Mouse (Mus musculus) heart, postnatal 36 days (tissue): Measurements from ENCODE around the gene Enho. TPM values are rescaled to one million over a fixed set of nuclear protein-coding genes. Genes with fewer than 3 reads are reported as not detected.

Source experiments
- DNase-seq, 2 experiments: peaks; one replicate each; pipeline ENCODE4 v3.0.0; 2021 to 2022
- intact Hi-C: fragments of 180-260 bp; cut with DNase I; formaldehyde crosslinking; loops from one replicate; pipeline ENCODE4 v1.15.1; 2025
- total RNA-seq, 2 experiments: library from RNA; stranded (reverse); gene quantifications; 2 replicates each; pipeline ENCODE4 v1.2.3; 2021

Enho gene
- total RNA-seq, 2 experiments from 2014 or later = 9.1 to 9.9 TPM

DNA sequence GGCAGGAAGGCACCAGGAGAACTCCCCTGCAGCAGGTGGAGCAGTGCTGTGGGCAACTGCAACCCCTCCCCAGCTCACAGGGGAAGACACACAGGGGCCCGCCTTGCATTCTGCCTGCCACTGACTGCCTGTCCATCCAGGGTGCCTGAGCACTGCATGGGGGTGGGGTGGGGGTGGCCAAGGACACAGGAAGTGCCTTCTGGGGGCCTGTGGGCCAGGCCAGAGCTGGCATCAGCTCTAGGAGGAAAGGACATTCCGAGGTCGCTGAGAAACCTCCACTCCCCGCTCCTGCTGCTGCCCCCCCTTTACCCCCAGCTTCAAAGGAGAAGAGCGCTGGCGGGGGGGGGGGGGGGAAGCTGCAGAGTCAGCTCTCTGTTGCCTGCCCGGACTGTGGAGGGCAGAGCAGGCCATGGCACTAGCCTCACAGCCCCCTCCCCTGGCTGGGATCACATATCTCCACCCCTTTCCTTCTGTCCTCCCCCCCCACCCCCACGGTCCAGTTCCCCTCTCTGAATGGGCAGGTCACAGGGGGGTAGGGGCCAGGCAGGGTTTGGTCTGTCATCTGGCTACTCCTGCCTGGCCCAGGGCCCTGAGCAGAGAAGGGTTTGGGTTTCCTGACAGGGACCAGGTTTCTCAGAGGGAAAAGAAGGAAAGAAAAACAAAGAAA is 25.0 kb upstream of the Enho start:
- DNase-seq = no peak
- intact Hi-C loops = no loop called here

DNA sequence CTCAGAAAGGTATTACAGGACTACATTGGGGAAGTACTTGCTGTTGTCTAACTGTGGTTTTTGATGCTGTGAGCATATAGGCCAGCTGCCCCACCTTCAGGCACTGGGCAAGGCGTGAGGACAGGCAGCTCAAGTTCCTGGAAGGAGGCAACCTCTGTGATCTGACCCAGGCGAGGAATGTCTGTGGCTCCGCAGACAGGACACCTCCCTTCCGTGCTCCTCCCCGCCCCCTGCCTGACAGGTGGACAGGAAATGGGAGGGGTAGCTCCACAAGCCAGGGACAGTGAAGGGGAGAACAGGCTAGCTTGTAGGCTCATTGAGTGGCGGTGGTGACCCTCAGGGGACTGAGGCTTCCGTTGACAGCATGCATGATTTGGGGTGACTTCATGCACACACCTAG is 24.4 kb upstream of the Enho start:
- no peak for DNase-seq
- intact Hi-C loops = no loop called here

- intact Hi-C loops = no loop called here
- DNase-seq = no peak
These were observed 23.5 kb upstream of the Enho start for GRCm38 (mm10) chr4:41663614-41664013.

DNA sequence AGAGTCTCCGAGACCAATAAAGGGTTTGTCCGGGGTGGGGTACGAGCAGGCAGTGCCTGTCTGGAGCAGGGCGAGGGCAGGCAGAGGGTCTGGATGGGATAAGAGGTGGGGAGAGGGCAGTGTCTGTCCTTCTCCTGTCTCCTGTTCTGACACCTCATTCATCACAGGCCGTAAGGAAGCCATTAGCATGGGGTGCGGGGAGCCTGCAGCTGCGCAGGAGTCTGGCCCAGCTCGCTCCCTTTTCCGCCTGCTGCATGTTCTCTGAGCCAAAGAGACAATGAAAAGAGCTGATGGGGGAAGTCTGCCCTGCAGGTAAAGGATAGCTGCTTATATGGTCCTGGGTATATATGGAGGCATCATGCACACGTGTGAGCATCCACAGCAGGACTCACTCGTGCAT is 22.6 kb upstream of the Enho start:
- intact Hi-C loops = no loop called here
- DNase-seq = no peak

DNA sequence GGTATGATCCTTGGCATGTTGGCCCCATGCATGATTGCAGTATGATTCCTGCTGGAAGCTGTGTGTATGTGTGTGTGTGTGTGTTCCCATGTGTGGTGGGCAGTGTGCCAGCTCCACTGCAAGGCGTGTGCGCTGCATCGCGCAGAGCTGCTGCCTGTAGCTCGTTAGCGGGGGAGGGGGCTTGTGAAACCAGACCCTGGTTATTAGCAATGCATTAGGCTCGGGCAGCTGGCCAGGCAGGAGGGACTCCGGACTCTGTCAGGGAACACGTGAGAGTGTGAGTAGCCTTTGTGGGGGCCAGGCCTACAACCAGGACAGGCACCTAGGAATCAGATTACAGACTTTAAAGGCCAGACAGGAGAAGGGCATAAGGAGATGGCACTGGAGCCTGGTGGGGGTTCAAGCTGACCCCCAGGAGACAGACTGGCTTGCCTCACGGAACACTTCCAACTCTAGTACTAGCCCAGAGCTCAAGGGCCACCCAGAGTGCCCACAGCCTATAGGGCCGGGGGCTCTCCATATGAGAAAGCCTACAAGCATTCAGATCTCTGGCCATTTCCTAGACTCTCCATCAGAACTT is 20.8 kb upstream of the Enho start:
- intact Hi-C loops = no loop called here
- no peak for DNase-seq

DNA sequence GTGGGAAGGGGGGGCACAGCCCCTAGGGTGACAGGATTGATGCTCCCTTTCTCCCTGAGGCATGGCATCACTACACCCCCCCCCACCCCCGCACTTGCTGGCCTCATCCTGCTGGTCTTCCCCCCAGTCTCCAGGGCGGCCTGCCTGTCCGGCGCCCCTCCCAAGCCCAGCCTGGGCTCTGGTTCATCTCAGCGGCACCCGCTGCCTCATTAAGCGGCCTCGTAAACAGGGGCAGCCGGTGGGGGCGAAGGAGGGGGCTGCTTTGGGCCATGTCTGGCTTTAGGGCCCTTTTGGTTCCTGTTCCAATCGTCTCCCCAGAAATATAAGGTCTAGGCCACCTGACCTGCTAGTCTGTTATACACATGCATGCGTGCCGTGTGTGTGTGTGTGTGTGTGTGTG is 19.4 kb upstream of the Enho start:
- no peak for DNase-seq
- intact Hi-C loops = no loop called here

DNA sequence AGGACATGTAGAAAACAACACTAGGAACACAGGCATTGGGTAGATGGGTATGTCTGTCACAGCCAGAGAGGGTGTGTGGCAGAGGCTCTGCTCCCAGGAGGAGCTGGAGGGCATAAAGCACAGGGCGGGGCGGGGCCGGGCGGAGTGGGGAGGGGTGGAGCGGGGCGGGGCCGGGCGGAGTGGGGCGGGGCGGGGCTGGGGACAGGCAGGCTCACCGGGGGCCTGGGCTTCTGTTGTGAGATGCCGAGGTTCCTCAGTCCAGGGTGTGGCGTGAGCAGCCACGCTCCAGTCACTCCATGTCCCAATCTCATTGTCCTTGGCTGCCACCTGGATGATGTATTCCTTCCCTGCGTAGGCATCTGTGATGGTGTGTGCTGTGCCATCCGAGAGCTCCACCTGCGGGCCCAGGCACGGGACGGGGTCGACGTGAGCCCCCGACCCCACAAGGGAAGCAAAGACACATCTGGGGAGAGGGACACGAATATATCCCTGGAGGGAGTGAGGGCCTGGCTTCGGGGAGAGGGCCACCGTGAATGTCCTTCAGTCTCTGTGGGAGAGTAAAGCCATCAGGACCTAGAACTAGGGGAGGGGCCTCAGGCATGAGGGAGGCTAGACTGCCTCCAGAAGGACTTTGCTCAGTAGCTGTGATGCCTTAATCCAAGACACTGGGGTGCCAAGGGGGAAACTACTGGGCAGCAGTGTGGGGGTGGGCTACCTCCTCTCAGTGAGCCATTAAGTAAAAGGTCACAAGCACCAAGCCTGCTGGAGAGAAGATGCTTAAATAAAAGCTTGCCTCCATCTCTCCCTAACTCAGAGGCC is 18.7 kb upstream of the Enho start:
- no peak for DNase-seq
- intact Hi-C loops = no loop called here

GRCm38 (mm10) chr4:41655525-41655924 is 15.4 kb upstream of the Enho start:
- intact Hi-C loops = no loop called here
- DNase-seq = no peak

GRCm38 (mm10) chr4:41654217-41654616 is 14.1 kb upstream of the Enho start:
- DNase-seq = peak; percentile 54 to 66

GRCm38 (mm10) chr4:41653730-41654129 is 13.6 kb upstream of the Enho start:
- no peak for DNase-seq

More at GRCm38 (mm10) chr4:41654217-41654616, 14.1 kb upstream of the Enho start:
- intact Hi-C loops = no loop called here

DNA sequence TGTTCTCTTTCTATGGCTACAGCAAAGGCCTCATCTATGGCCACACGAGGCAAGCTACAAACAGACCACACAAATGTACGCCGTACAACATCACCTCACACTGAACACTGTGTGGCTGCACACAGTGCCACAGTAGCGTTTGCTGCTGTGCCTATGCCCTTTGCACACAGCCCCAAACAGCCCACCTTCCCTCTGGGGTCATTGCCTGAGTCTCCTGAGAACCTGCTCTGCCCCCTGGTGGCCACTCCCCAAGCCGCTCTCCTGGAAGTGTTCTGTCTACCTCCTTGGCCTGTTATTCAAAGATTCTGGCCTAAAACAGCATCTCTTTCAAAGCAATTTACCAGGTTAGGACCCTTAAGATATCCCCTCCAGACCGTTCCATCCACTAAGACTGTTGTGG is 13.2 kb upstream of the Enho start:
- peak; percentile 64 to 79 for DNase-seq
- intact Hi-C loops = loop anchor here (1.0 to 2.0 kb wide), 5 partner anchors 38 to 185 kb away; partner anchors contain the start of gene Cntfr

More at GRCm38 (mm10) chr4:41653730-41654129, 13.6 kb upstream of the Enho start:
- intact Hi-C loops = loop anchor here (1.0 to 2.0 kb wide), 5 partner anchors 39 to 185 kb away; partner anchors contain the start of gene Cntfr

DNA sequence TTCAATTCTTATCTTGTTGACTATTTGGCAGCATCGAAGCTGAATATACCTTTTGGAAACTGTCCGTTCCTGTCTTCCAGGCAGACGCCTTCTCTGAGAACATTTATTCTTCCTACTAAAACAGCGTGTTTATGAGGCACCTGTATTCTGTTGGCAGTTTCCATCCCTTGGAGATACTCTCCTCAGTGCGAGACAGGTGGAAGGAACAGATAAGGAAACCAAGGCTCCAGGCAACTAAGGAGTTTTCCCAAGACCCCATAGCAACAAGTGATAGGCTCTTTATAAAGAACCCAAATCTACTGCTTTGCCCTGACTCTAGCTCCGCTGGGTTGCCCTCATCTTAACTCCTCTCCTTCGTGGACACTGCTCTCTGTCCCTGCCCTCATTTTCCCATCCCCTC is 8.5 kb upstream of the Enho start:
- intact Hi-C loops = no loop called here
- DNase-seq = no peak

DNA sequence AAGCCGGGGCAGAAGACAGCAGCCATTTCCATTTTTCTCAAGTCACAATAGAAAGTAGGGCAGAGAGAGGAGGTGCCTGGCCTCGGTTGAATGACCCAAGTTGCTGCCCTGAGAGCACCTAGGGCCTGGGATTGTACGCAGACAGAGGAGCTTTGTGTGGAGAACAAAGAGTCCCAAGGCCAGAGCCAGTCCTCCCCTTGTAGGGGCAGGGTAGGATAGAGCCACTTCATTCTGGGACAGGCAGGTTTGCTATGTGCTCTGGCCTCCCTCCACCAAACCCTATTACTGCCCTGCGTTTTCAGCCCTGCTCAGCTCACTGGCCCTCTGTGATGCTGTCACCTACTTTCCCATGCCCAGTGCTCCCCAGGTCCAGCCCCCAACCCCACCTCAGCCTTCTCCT is 8.0 kb upstream of the Enho start:
- intact Hi-C loops = no loop called here
- no peak for DNase-seq

DNA sequence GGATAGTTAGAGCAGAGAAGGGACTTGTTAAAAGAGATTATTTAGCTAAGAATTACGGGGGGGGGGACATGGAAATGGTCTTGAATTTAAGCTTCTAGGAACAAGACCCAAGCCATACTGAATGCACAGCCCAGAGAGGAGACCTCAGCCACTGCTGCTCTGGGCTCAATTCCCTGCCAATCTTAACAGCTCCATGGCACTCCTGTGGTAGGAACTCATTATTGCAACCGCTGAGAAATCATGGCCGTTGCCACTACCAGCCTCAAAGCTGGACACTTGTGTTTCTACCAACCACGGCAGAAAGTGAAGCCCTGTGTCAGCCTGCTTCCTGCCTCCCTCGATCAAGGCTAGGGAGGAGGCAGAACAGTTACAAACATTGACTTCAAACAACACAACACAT is 5.4 kb upstream of the Enho start:
- intact Hi-C loops = no loop called here
- DNase-seq = peak in 1 of 2 experiments; percentile 25

DNA sequence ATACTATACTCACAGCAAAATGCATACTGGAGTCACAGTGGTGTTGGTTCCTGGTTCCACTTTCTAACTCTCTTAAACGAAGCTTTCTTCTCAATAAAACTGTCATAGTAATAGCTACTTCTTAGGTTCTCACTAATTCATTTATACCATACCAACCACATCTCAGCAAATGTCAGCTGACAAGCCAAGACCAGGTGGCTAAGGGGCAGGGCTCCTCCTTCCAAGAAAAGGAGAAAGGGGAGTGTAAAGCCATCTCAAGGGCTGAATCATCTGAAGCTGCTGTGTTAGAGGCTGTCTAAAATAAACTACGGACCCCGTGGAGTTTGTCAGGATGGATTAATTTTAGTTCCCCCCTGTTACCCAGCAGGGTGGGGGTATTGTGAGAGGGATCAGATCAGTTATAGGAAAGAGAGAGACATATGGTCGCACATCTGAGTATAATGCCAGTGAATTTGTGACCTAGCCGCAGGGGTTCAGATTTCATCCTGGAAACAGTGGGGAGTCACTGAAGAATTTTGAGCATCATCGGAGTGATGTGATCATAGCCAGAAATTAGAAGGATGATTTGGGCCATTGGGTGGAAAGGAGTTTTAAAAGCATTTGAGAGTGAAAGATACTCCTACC is 1.2 kb upstream of the Enho start:
- no peak for DNase-seq
- intact Hi-C loops = no loop called here

- no peak for DNase-seq
- intact Hi-C loops = no loop called here
These were observed 796 bp downstream of the Enho start for GRCm38 (mm10) chr4:41639214-41639841.

- DNase-seq = no peak
These were observed 1.3 kb downstream of the Enho start for GRCm38 (mm10) chr4:41638828-41639213.

GRCm38 (mm10) chr4:41638186-41638731 is 1.9 kb downstream of the Enho start:
- intact Hi-C loops = no loop called here
- no peak for DNase-seq

More at GRCm38 (mm10) chr4:41638828-41639213, 1.3 kb downstream of the Enho start:
- intact Hi-C loops = no loop called here

- intact Hi-C loops = no loop called here
- DNase-seq = no peak
These were observed 3.1 kb downstream of the Enho start for GRCm38 (mm10) chr4:41636882-41637635.

DNA sequence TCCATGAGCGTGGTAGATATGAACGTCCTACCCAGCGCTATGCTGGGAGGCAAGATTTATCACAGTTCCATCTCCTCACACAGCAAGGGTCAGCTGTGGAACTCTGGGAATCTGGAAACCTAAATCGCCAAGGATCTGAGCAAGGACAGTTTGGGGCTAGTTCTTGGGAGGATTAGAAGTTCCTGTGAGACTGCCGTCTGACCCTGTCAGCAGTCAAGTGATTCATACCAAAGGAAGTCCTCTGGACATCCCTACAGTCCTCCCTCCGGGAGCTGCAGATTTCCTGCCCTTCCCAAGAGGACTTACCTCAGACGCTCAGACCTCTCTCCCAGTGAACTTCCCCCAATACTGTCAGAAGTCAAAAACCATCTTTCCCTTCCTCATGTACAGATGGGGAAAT is 3.8 kb downstream of the Enho start:
- DNase-seq = no peak
- intact Hi-C loops = no loop called here
